Mouse (Mus musculus) embryonic facial prominence, embryonic 11.5 days (tissue): Measurements from ENCODE around the gene Mast4. TPM values are rescaled to one million over a fixed set of nuclear protein-coding genes. Genes with fewer than 3 reads are reported as not detected.

Experiments used
- ATAC-seq: fragments of 200-750 bp; cut with Nextera tagmentation; replicated peaks from 2 replicates; pipeline ENCODE4 v1.8.0; 2017; ENCODE audit warnings: low read depth; ENCODE audit not compliant: insufficient number of reproducible peaks, low FRiP score, low TSS enrichment
- DNase-seq: peaks from one replicate; pipeline ENCODE4 v3.0.0-alpha.2; 2015; ENCODE audit warnings: low spot score
- H3K27ac ChIP-seq: fragments of 300-500 bp; sonication (generic); replicated peaks from 2 replicates; pipeline ENCODE4 v1.5.1; 2014; ENCODE audit warnings: mild to moderate bottlenecking, low read depth, low read length, control low read depth
- H3K27me3 ChIP-seq: fragments of 300-500 bp; sonication (generic); 2 replicates; pipeline ENCODE4 v1.6.1; 2014; ENCODE audit warnings: mild to moderate bottlenecking, low read length, moderate library complexity, mixed read lengths; ENCODE audit not compliant: control insufficient read depth, insufficient read depth
- H3K36me3 ChIP-seq: fragments of 300-500 bp; sonication (generic); replicated peaks from 2 replicates; pipeline ENCODE4 v1.6.1; 2014; ENCODE audit warnings: low read depth, mild to moderate bottlenecking, low read length, moderate library complexity, mixed read lengths; ENCODE audit not compliant: control insufficient read depth, insufficient read depth
- H3K4me1 ChIP-seq: fragments of 300-500 bp; sonication (generic); 2 replicates; pipeline ENCODE4 v1.6.1; 2014; ENCODE audit warnings: low read length, mixed read lengths; ENCODE audit not compliant: control insufficient read depth, insufficient read depth
- H3K4me2 ChIP-seq: fragments of 300-500 bp; sonication (generic); 2 replicates; pipeline ENCODE4 v1.6.1; 2014; ENCODE audit warnings: low read depth, mild to moderate bottlenecking, control low read depth, low read length, moderate library complexity
- H3K4me3 ChIP-seq: fragments of 300-500 bp; sonication (generic); 2 replicates; pipeline ENCODE4 v1.5.1; 2014; ENCODE audit warnings: low read depth, low read length, control low read depth
- H3K9ac ChIP-seq: fragments of 300-500 bp; sonication (generic); replicated peaks from 2 replicates; pipeline ENCODE4 v1.6.1; 2014; ENCODE audit warnings: mild to moderate bottlenecking, control low read depth, low read length
- H3K9me3 ChIP-seq: fragments of 300-500 bp; sonication (generic); replicated peaks from 2 replicates; pipeline ENCODE4 v1.6.1; 2016; ENCODE audit warnings: mild to moderate bottlenecking, low read length, inconsistent platforms, mixed read lengths; ENCODE audit not compliant: control insufficient read depth
- WGBS: fragments of 180-500 bp; shearing (Covaris S2); extraction: QIAGEN DNeasy Blood & Tissue Kit; methylation state at CpG from one replicate; pipeline ENCODE4 v1.1.7; 2014; 5-methylcytosine and 5-hydroxymethylcytosine counted together
- polyA plus RNA-seq: library from polyadenylated mRNA; unstranded; fragments of >200 nt; fragmentation: Nextera tagmentation; extraction: Ambion mirVana; gene quantifications from 2 replicates; pipeline ENCODE4 v1.2.1, GENCODE M21; 2014

Gene Mast4
- polyA plus RNA-seq, 1 experiment from 2014 or later: 17.1 TPM

- Histone ChIP-seq H3K9ac (no peak overlapping the region), H3K27ac (no peak overlapping the region), H3K27me3 (no peaks in the 10 kb centered on the region), H3K36me3 (no peaks in the 10 kb centered on the region), H3K4me1 (no peaks in the 10 kb centered on the region), H3K4me2 (no peak overlapping the region), H3K4me3 (no peak overlapping the region), H3K9me3 (no peaks in the 10 kb centered on the region)
- DNase-seq (no peak), ATAC-seq (no peak)
- WGBS: 73% methylated on average over 11 of the region's 11 CpGs
Observed at GRCm38 (mm10) chr13:102988251-102988895, 345.9 kb downstream of the Mast4 start.

GRCm38 (mm10) chr13:102984550-102984949, 349.7 kb downstream of the Mast4 start:
- Histone ChIP-seq H3K27ac (no peak overlapping the region), H3K9me3 (no peaks in the 10 kb centered on the region), H3K9ac (no peak overlapping the region), H3K27me3 (no peaks in the 10 kb centered on the region), H3K4me3 (no peak overlapping the region), H3K4me2 (no peak overlapping the region), H3K36me3 (no peaks in the 10 kb centered on the region), H3K4me1 (no peaks in the 10 kb centered on the region)
- ATAC-seq (no peak), DNase-seq (no peak)
- 95% methylated on average over 4 of the region's 4 CpGs for WGBS

- Histone ChIP-seq H3K27me3 (no peaks in the 10 kb centered on the region), H3K27ac (no peak overlapping the region), H3K4me2 (no peak overlapping the region), H3K9ac (no peak overlapping the region), H3K9me3 (no peaks in the 10 kb centered on the region), H3K4me3 (no peak overlapping the region), H3K36me3 (no peaks in the 10 kb centered on the region), H3K4me1 (no peaks in the 10 kb centered on the region)
- no peak for ATAC-seq
- DNase-seq: no peak
- 86% methylated on average over 5 of the region's 5 CpGs for WGBS
Observed at GRCm38 (mm10) chr13:102973853-102974252, 360.4 kb downstream of the Mast4 start.

GRCm38 (mm10) chr13:102963471-102963870, 370.8 kb downstream of the Mast4 start:
- no peaks in the 10 kb centered on the region for H3K9me3 ChIP-seq
- H3K36me3 ChIP-seq: no peaks in the 10 kb centered on the region
- H3K27ac ChIP-seq: no peak overlapping the region
- H3K9ac ChIP-seq: no peak overlapping the region
- ATAC-seq: no peak
- WGBS: 91% methylated on average over 6 of the region's 6 CpGs
- no peaks in the 10 kb centered on the region for H3K27me3 ChIP-seq
- H3K4me3 ChIP-seq: no peak overlapping the region
- no peak for DNase-seq
- H3K4me1 ChIP-seq: no peaks in the 10 kb centered on the region
- H3K4me2 ChIP-seq: no peak overlapping the region

- no peak overlapping the region for H3K4me3 ChIP-seq
- no peak overlapping the region for H3K9ac ChIP-seq
- H3K4me1 ChIP-seq: no peaks in the 10 kb centered on the region
- 48% methylated on average over 19 of the region's 19 CpGs for WGBS
- H3K36me3 ChIP-seq: no peaks in the 10 kb centered on the region
- ATAC-seq (no peak), DNase-seq (no peak)
- H3K27me3 ChIP-seq: no peaks in the 10 kb centered on the region
- peak overlapping the region; percentile 44 for H3K4me2 ChIP-seq
- no peak overlapping the region for H3K27ac ChIP-seq
- H3K9me3 ChIP-seq: no peaks in the 10 kb centered on the region
Observed at GRCm38 (mm10) chr13:102958273-102959270, 375.7 kb downstream of the Mast4 start.

GRCm38 (mm10) chr13:102957508-102958272, 376.6 kb downstream of the Mast4 start:
- no peak overlapping the region for H3K27ac ChIP-seq

GRCm38 (mm10) chr13:102955506-102955905, 378.8 kb downstream of the Mast4 start:
- Histone ChIP-seq H3K4me3 (no peak overlapping the region), H3K27ac (no peak overlapping the region), H3K27me3 (no peaks in the 10 kb centered on the region), H3K4me1 (no peaks in the 10 kb centered on the region), H3K36me3 (no peaks in the 10 kb centered on the region), H3K4me2 (no peak overlapping the region), H3K9me3 (no peaks in the 10 kb centered on the region), H3K9ac (no peak overlapping the region)
- ATAC-seq: no peak
- 88% methylated on average over 2 of the region's 2 CpGs for WGBS
- no peak for DNase-seq

More at GRCm38 (mm10) chr13:102957508-102958272, 376.6 kb downstream of the Mast4 start:
- Histone ChIP-seq H3K9ac (no peak overlapping the region), H3K27me3 (no peaks in the 10 kb centered on the region), H3K36me3 (no peaks in the 10 kb centered on the region), H3K4me1 (no peaks in the 10 kb centered on the region), H3K4me3 (no peak overlapping the region), H3K9me3 (no peaks in the 10 kb centered on the region), H3K4me2 (peak overlapping the region; percentile 44)
- peak; percentile 65 for ATAC-seq
- DNase-seq: peak; percentile 47
- 6% methylated on average over 15 of the region's 15 CpGs for WGBS
